8 mouse cellular contexts compared by ENCODE assay signal in the genomic region with DNA sequence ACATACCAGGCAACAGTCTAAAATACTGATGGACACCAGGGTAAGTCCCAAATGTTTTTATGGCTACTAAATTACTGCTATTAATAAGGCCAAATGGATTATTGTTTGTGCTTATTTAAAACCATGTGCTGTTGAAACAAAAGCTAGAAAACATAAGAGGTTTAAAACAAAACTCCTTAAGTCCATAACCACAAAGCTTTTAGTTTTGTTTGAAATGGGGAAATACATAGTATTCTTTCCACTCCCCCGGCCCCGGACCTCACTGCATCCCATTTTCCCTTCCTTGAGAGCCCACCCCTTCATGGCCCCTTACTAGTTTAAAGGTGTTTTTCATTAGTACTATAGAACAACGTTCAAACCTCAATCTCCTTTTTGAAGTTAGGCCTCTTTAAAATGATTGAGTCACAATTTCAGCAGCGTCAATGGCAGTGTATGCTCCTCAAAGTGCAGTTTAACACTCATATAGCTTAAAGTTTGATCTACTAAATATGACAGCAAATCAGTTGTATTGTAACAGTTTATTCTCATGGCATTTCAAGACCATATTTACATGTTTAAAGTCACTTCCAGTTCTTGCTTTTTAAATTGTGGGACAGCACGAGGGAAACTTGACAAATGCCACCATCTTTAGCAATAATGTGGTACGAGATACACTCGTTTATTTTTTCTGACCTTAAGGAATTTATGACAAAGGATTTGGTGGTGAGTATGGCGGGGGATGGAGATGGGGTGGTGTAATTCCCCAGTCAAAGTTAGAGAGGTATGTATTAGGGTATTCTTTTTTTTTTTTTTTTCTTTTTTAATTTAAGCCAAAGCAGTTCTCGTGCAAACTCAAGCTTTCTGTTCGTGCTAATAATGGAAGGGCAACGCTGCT. TPM values are rescaled to one million over a fixed set of nuclear protein-coding genes. Genes with fewer than 3 reads are reported as not detected.
DNase-seq lines count a peak whose midpoint lies in the region; ATAC-seq lines count a peak whose summit lies in the region.

No protein-coding gene starts in this region.

- no peaks in the 10 kb centered on the region for H3K9me3 ChIP-seq in erythroblast, embryonic 14.5 days (ENCODE audit: control insufficient read depth, low read length)
- H3K9me3 ChIP-seq in forebrain, embryonic 12.5 days, result no peaks in the 10 kb centered on the region
- H3K9me3 ChIP-seq in liver, embryonic 15.5 days (replicated peaks), result no peaks in the 10 kb centered on the region

- no peak for ATAC-seq in erythroblast, adult 5-6 weeks (replicated peaks; ENCODE audit: low FRiP score, poor library complexity, severe bottlenecking)
- no peak for ATAC-seq in forebrain, embryonic 12.5 days (ENCODE audit: low FRiP score)
- ATAC-seq in liver, embryonic 15.5 days (ENCODE audit: insufficient read depth), result no peak

- H3K36me3 ChIP-seq in erythroblast, embryonic 14.5 days (ENCODE audit: control insufficient read depth), result no peaks in the 10 kb centered on the region
- H3K36me3 ChIP-seq in forebrain, embryonic 12.5 days (replicated peaks), result no peaks in the 10 kb centered on the region
- H3K36me3 ChIP-seq in liver, embryonic 15.5 days (replicated peaks), result no peaks in the 10 kb centered on the region

- no peaks in the 10 kb centered on the region for H3K27me3 ChIP-seq in erythroblast, embryonic 14.5 days (ENCODE audit: control insufficient read depth)
- no peaks in the 10 kb centered on the region for H3K27me3 ChIP-seq in forebrain, embryonic 12.5 days
- H3K27me3 ChIP-seq in liver, embryonic 15.5 days, result no peaks in the 10 kb centered on the region

- WGBS in forebrain, embryonic 12.5 days, result 8% methylated on average over 11 of the region's 11 CpGs
- WGBS in liver, embryonic 15.5 days (ENCODE audit: insufficient replicate concordance), result 2% methylated on average over 11 of the region's 11 CpGs

- DNase-seq in A20 (ENCODE audit: low read depth, low spot score), result peak; percentile 56
- DNase-seq in urinary bladder, postnatal 25 days (ENCODE audit: low spot score), result no peak
- no peak for DNase-seq in left cerebral cortex, adult 8-10 months (ENCODE audit: low spot score in 2 of 2)
- DNase-seq in spleen, postnatal 10 days (ENCODE audit: low spot score in 2 of 2), result no peak

- peak overlapping the region; percentile 99 for H3K27ac ChIP-seq in forebrain, embryonic 12.5 days
- H3K27ac ChIP-seq in liver, embryonic 15.5 days (replicated peaks), result peak overlapping the region; percentile 92

- peak overlapping the region; percentile 74 for H3K4me3 ChIP-seq in erythroblast, embryonic 14.5 days (replicated peaks)
- H3K4me3 ChIP-seq in forebrain, embryonic 12.5 days (replicated peaks), result peak overlapping the region; percentile 90
- H3K4me3 ChIP-seq in liver, embryonic 15.5 days (replicated peaks), result peak overlapping the region; percentile 93

- peak overlapping the region; percentile 63 for H3K4me2 ChIP-seq in forebrain, embryonic 12.5 days
- peak overlapping the region; percentile 80 for H3K4me2 ChIP-seq in liver, embryonic 15.5 days

- peaks cover 36% of the 10 kb centered on the region for H3K4me1 ChIP-seq in erythroblast, embryonic 14.5 days (ENCODE audit: control insufficient read depth)
- peaks cover 30% of the 10 kb centered on the region for H3K4me1 ChIP-seq in forebrain, embryonic 12.5 days
- H3K4me1 ChIP-seq in liver, embryonic 15.5 days (replicated peaks), result peaks cover 27% of the 10 kb centered on the region

- peak overlapping the region; percentile 95 for H3K9ac ChIP-seq in forebrain, embryonic 12.5 days
- H3K9ac ChIP-seq in liver, embryonic 15.5 days, result peak overlapping the region; percentile 88

RNA-seq across cellular contexts. Expression of a gene that starts 1.2 kb away (rescaled TPM):
- 0.32 and 0.35 TPM in 2 replicates for polyA plus RNA-seq in erythroblast, embryonic 14.5 days (2012)
- 10.4 and 10.9 TPM in 2 replicates for total RNA-seq in erythroblast, adult 5-6 weeks (2015; ENCODE audit: low replicate concordance)
- total RNA-seq in erythroblast, adult 5-6 weeks (2017; ENCODE audit: low replicate concordance), result 11.6 and 18.1 TPM in 2 replicates
- 24.3 and 26.3 TPM in 2 replicates for polyA plus RNA-seq in forebrain, embryonic 12.5 days (2016; fragmentation: Nextera tagmentation; extraction: Ambion mirVana)
- polyA plus RNA-seq in liver, embryonic 15.5 days (2015; fragmentation: Nextera tagmentation; extraction: Ambion mirVana), result 8.5 and 9.3 TPM in 2 replicates
- 10 to 100 TPM in 3 of 4 experiments, 1 to 10 TPM in 1; 9.6 to 14.5 (median 12.9) TPM for total RNA-seq in left cerebral cortex, adult 8-10 months (2022)

RNA-seq across cellular contexts. Expression of a gene that starts 1.3 kb away (rescaled TPM):
- polyA plus RNA-seq in erythroblast, embryonic 14.5 days (2012), result 0.38 and 0.44 TPM in 2 replicates
- total RNA-seq in erythroblast, adult 5-6 weeks (2015; ENCODE audit: low replicate concordance), result 3.7 and 4.8 TPM in 2 replicates
- 5.3 and 7.7 TPM in 2 replicates for total RNA-seq in erythroblast, adult 5-6 weeks (2017; ENCODE audit: low replicate concordance)
- polyA plus RNA-seq in forebrain, embryonic 12.5 days (2016; fragmentation: Nextera tagmentation; extraction: Ambion mirVana), result 8.5 and 10.5 TPM in 2 replicates
- polyA plus RNA-seq in liver, embryonic 15.5 days (2015; fragmentation: Nextera tagmentation; extraction: Ambion mirVana), result 2.8 and 2.9 TPM in 2 replicates
- total RNA-seq in left cerebral cortex, adult 8-10 months (2022), result 10 to 100 TPM in 3 of 4 experiments, 1 to 10 TPM in 1; 9.8 to 12.9 (median 11.4) TPM
